Mouse (Mus musculus) liver, embryonic 16.5 days (tissue): ENCODE results near the gene Tmem104. TPM values are rescaled to one million over a fixed set of nuclear protein-coding genes. Genes with fewer than 3 reads are reported as not detected.
A peak's percentile ranks its signal among the peaks of the same experiment; 100 is the strongest.

Source experiments
- ATAC-seq: fragments of 200-750 bp; cut with Nextera tagmentation; 2 replicates; pipeline ENCODE4 v1.8.0; 2017; ENCODE audit warnings: low read depth, mild to moderate bottlenecking, moderate number of reproducible peaks, moderate library complexity
- H3K27ac ChIP-seq: fragments of 300-500 bp; sonication (generic); 2 replicates; pipeline ENCODE4 v1.5.1; 2014; ENCODE audit warnings: mild to moderate bottlenecking, low read length
- H3K27me3 ChIP-seq: fragments of 300-500 bp; sonication (generic); 2 replicates; pipeline ENCODE4 v1.6.1; 2014; ENCODE audit warnings: low read depth, low read length, mixed read lengths; ENCODE audit not compliant: control insufficient read depth, insufficient read depth
- H3K36me3 ChIP-seq: fragments of 300-500 bp; sonication (generic); 2 replicates; pipeline ENCODE4 v1.6.1; 2014; ENCODE audit warnings: mild to moderate bottlenecking; ENCODE audit not compliant: control insufficient read depth, insufficient read depth
- H3K4me1 ChIP-seq: fragments of 300-500 bp; sonication (generic); 2 replicates; pipeline ENCODE4 v1.6.1; 2014; ENCODE audit warnings: low read depth, low read length, mixed read lengths; ENCODE audit not compliant: control insufficient read depth
- H3K4me2 ChIP-seq: fragments of 300-500 bp; sonication (generic); 2 replicates; pipeline ENCODE4 v1.6.1; 2014; ENCODE audit warnings: low read depth, low read length, mixed read lengths
- H3K4me3 ChIP-seq: fragments of 300-500 bp; sonication (generic); 2 replicates; pipeline ENCODE4 v1.5.1; 2014; ENCODE audit warnings: low read depth, mild to moderate bottlenecking, low read length
- H3K9ac ChIP-seq: fragments of 300-500 bp; sonication (generic); 2 replicates; pipeline ENCODE4 v1.6.1; 2014; ENCODE audit warnings: low read depth, low read length
- H3K9me3 ChIP-seq: fragments of 300-500 bp; sonication (generic); replicated peaks from 2 replicates; pipeline ENCODE4 v1.6.1; 2016; ENCODE audit warnings: low read length; ENCODE audit not compliant: control insufficient read depth
- WGBS: fragments of 180-500 bp; shearing (Covaris S2); extraction: QIAGEN DNeasy Blood & Tissue Kit; methylation state at CpG from one replicate; pipeline ENCODE4 v1.1.7; 2014; ENCODE audit not compliant: insufficient replicate concordance; 5-methylcytosine and 5-hydroxymethylcytosine counted together
- polyA plus RNA-seq: library from polyadenylated mRNA; unstranded; fragments of >200 nt; fragmentation: Nextera tagmentation; extraction: Ambion mirVana; gene quantifications from 2 replicates; pipeline ENCODE4 v1.2.1, GENCODE M21; 2015

Gene Tmem104
- polyA plus RNA-seq, 1 experiment from 2014 or later: 6.4 TPM

DNA sequence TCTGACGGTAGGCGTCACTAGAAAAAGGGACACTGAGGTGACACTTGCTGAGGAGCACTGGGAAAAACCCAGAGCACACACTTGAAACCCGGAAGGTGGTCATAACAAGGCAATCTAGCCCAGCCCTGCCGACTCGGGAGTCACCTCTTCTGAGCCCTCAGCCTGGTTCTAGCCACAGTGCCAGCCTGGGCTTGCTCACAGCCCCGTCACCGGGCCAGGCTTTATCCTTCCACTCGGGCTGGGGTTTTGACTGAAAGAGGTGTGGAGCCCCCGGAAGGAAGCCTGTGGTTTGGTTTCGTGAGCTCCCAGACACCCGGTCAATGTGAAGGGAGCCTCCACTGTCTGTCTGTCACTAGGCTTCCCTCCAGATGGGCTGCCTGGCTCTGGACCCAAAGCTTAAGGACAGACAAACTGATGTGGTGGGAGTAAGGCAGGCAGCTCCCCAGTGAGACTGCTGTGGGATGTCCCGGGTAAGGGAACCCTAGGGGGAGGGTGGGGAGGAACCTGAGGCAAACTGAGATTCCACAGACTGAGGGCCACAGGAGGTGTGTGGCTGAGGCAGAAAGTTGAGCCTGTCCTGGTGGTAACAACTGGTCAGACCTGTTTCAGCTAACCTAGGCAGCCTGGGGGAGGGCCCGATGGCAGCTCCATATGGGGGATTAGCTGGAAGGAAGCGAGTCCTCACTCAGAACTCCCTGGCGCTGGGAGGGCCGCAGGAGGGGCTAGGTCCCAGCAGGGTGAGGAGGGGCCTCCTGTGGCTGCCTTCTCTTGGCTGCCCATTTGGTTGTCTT lies 13.5 kb upstream of the Tmem104 start:
- Histone ChIP-seq H3K4me3 (no peak overlapping the region), H3K9me3 (no peaks in the 10 kb centered on the region), H3K27me3 (no peaks in the 10 kb centered on the region), H3K4me1 (peaks cover 39% of the 10 kb centered on the region), H3K4me2 (peak overlapping the region; percentile 14; the same call in 1 of the 2 replicates), H3K27ac (no peak overlapping the region), H3K36me3 (no peaks in the 10 kb centered on the region), H3K9ac (no peak overlapping the region; the same call in 1 of the 2 replicates)
- no peak for ATAC-seq
- WGBS: 18% methylated on average over 16 of the region's 16 CpGs

DNA sequence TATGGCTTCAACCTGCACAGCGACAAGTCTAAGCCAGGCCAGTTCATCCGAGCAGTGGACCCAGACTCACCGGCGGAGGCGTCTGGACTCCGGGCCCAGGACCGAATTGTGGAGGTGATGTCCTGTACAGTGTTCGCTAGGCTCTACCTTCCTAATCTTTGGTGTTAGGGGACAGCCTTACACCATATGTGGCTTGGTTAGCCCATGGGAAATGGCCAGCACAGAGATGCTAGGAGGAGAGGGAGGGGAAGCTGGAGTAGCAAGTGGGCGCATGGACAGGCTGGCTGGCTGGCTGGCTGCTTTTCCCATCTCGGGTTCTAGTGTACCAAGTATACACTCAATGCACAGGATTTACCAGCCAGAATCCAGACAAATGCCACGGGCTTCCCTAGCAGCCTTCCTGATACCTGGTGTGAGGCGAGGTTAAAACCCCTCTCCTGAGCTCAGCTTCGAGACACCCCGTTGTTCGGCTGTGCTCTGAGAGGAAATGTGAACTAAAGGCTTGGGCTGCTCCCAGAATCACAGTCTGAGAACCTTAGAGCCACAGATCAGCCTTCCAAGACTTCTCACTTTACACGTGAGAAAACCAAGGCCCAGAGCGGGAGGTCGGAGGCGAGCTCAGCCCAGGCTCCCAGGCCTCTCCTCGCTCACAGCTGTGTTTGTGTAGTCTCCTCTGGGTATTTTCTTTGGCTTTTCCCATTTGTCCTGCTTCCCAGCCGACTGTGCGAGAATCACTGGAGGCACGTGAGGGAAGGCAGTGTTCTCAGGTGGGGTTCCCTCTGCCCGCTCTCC lies 10.7 kb upstream of the Tmem104 start:
- H3K27ac ChIP-seq: peak overlapping the region; percentile 64
- H3K36me3 ChIP-seq: no peaks in the 10 kb centered on the region

DNA sequence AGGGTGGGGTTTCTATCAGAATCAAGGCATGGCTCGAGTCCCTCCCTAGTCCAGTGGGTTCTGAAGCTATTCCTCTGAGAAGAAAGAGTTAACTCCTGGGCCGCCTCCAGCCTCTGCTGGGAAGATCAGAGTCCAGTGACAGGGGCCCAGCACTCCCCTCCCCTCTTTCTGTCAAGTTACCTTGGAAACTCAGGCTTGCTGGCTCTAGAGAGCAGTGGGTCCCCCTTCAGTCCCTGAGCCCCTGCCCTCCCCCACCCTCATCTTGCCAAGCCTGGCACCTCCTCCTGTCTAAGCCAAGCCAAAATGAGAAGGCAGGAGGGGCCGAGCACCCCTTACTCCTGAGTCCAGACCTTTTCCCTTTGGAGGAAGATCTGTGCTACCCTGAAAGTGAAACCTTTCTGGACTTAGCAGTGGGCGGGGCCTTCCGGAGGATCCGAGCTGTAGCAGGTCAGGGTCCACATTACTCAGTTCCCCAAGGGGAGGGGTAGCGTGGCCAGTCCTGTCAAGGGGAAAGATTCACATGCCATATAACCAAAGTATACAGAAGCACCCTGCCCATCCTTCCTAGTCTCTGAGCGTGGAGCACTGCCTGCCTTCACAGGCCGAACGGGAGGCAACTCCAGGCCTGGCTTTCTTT lies 9.6 kb upstream of the Tmem104 start:
- WGBS: 60% methylated on average over 10 of the region's 10 CpGs
- no peak overlapping the region for H3K9ac ChIP-seq
- H3K27ac ChIP-seq: peak overlapping the region; percentile 66
- peaks cover 34% of the 10 kb centered on the region for H3K4me1 ChIP-seq
- peak overlapping the region; percentile 37 for H3K4me2 ChIP-seq
- H3K9me3 ChIP-seq: no peaks in the 10 kb centered on the region
- H3K4me3 ChIP-seq: 0 out of 2 replicates have a peak overlapping the region, but pooled peaks have one; percentile 3
- peak; percentile 76 for ATAC-seq
- no peaks in the 10 kb centered on the region for H3K27me3 ChIP-seq
- 0 out of 2 replicates have a peak, but pooled peaks cover 2% of the 10 kb centered on the region for H3K36me3 ChIP-seq

More for the DNA sequence above, 10.7 kb upstream of the Tmem104 start:
- WGBS: 75% methylated on average over 24 of the region's 24 CpGs
- H3K9me3 ChIP-seq: no peaks in the 10 kb centered on the region
- no peak overlapping the region for H3K4me3 ChIP-seq
- no peaks in the 10 kb centered on the region for H3K27me3 ChIP-seq
- H3K4me1 ChIP-seq: peaks cover 37% of the 10 kb centered on the region
- no peak for ATAC-seq
- no peak overlapping the region for H3K9ac ChIP-seq
- no peak overlapping the region for H3K4me2 ChIP-seq

GRCm38 (mm10) chr11:115178766-115179165 lies 8.5 kb upstream of the Tmem104 start:
- 61% methylated on average over 2 of the region's 2 CpGs for WGBS
- H3K27me3 ChIP-seq: no peaks in the 10 kb centered on the region
- peak overlapping the region; percentile 66 for H3K27ac ChIP-seq
- 0 out of 2 replicates have a peak, but pooled peaks cover 2% of the 10 kb centered on the region for H3K36me3 ChIP-seq
- H3K9me3 ChIP-seq: no peaks in the 10 kb centered on the region
- H3K4me3 ChIP-seq: no peak overlapping the region
- peak; percentile 12; the same call in 1 of the 2 replicates for ATAC-seq
- no peak overlapping the region for H3K9ac ChIP-seq
- H3K4me2 ChIP-seq: no peak overlapping the region
- peaks cover 25% of the 10 kb centered on the region for H3K4me1 ChIP-seq

DNA sequence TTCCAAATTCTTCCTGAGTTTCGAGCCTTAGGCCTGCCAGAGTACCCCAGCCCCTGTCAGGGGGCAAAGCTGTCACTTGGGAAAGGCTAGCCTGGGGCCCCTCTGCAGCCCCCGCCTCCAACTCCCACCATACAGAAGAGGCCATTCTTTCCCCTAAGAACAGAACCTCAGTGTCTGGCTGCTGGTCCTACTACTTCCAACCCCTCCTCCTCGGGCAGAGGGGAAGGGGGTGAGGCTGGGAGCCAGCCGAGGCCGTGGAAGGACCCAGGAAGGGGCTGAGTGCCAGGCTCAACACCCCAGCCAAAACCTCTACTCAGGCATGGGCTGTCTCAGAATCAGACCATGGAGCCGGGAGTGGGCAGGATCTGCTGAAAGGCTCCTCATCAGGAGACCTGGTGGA lies 8.1 kb upstream of the Tmem104 start:
- Histone ChIP-seq H3K27ac (no peak overlapping the region), H3K4me1 (peaks cover 21% of the 10 kb centered on the region), H3K36me3 (0 out of 2 replicates have a peak, but pooled peaks cover 2% of the 10 kb centered on the region), H3K9ac (no peak overlapping the region), H3K27me3 (no peaks in the 10 kb centered on the region), H3K4me2 (no peak overlapping the region), H3K4me3 (no peak overlapping the region), H3K9me3 (no peaks in the 10 kb centered on the region)
- ATAC-seq: no peak
- 64% methylated on average over 6 of the region's 6 CpGs for WGBS

- Histone ChIP-seq H3K9ac (no peak overlapping the region), H3K9me3 (no peaks in the 10 kb centered on the region), H3K4me1 (peaks cover 20% of the 10 kb centered on the region), H3K36me3 (0 out of 2 replicates have a peak, but pooled peaks cover 2% of the 10 kb centered on the region), H3K27ac (no peak overlapping the region), H3K27me3 (no peaks in the 10 kb centered on the region), H3K4me3 (no peak overlapping the region), H3K4me2 (no peak overlapping the region)
- ATAC-seq: no peak
- WGBS: 68% methylated on average over 6 of the region's 6 CpGs
Observed at GRCm38 (mm10) chr11:115179881-115180280, 7.4 kb upstream of the Tmem104 start.

DNA sequence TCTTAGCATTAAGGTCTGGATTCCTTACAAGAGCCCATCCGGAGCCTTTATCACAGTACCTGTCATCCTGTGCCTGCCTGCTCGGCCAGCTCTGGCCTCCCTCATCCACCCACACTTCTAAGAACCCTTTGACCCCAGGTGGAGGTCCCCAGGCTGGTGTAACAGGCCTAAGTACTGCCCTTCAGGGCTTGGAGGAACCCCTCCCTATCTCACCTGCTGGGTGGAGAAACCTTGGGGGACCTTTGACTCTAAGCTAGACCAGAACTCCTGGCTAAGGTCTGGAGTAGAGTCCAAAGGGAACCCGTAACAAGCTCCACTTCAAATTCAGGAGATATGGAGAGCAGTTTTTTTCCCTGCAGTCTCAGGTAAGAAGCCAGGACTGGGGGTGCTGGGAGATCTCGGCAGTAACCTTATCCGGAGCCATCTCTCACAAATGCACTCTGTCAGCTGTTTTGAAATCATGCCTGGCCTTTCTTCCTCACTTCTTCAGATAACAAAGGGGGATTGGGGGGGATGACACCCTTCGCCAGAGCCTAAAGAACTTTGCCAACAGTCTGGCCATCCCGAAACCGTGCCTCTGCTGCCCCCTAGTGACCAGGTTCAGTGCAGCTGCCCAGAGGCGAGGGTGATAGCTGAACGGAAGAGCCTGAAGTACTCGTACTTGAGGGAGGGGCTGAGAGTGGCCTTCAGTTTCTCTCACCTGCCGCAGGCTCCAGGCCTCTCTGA lies 5.2 kb upstream of the Tmem104 start:
- 14% methylated on average over 12 of the region's 12 CpGs for WGBS
- Histone ChIP-seq H3K36me3 (0 out of 2 replicates have a peak, but pooled peaks cover 2% of the 10 kb centered on the region), H3K27me3 (no peaks in the 10 kb centered on the region), H3K4me1 (peaks cover 24% of the 10 kb centered on the region), H3K4me3 (no peak overlapping the region), H3K9ac (no peak overlapping the region), H3K9me3 (no peaks in the 10 kb centered on the region), H3K4me2 (no peak overlapping the region), H3K27ac (peak overlapping the region; percentile 30; the same call in 1 of the 2 replicates)
- no peak for ATAC-seq

DNA sequence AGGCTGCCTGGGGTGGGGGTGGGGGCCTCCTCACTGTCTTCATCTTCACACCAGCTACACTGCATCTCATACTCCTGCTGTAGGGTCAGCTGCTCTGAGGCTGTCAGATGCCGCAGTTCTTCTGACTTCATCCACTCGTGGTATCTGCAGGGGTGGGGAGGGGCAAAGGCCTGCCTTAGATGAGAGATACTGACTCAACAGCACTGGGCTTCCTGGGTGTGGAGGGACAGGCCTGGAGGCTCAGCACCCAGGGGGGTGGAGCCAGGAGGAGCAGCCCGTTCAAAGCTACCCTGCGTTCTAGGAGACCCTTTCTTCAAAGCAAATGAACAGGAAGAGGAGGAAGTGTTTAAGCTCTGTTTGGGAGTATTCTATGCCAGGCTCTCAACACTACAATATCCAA lies 2.3 kb upstream of the Tmem104 start:
- Histone ChIP-seq H3K4me3 (no peak overlapping the region), H3K9me3 (no peaks in the 10 kb centered on the region), H3K4me2 (no peak overlapping the region), H3K27me3 (no peaks in the 10 kb centered on the region), H3K36me3 (0 out of 2 replicates have a peak, but pooled peaks cover 2% of the 10 kb centered on the region), H3K4me1 (peaks cover 31% of the 10 kb centered on the region), H3K27ac (no peak overlapping the region), H3K9ac (no peak overlapping the region)
- no peak for ATAC-seq
- WGBS: 23% methylated on average over 4 of the region's 4 CpGs
